Mouse (Mus musculus): ENCODE data around the gene Ttll8. TPM values are rescaled to one million over a fixed set of nuclear protein-coding genes. Genes with fewer than 3 reads are reported as not detected.
A peak's percentile ranks its signal among the peaks of the same experiment; 100 is the strongest.

Gene Ttll8
- polyA plus RNA-seq, 1 experiment from 2014 or later, result not detected

DNA sequence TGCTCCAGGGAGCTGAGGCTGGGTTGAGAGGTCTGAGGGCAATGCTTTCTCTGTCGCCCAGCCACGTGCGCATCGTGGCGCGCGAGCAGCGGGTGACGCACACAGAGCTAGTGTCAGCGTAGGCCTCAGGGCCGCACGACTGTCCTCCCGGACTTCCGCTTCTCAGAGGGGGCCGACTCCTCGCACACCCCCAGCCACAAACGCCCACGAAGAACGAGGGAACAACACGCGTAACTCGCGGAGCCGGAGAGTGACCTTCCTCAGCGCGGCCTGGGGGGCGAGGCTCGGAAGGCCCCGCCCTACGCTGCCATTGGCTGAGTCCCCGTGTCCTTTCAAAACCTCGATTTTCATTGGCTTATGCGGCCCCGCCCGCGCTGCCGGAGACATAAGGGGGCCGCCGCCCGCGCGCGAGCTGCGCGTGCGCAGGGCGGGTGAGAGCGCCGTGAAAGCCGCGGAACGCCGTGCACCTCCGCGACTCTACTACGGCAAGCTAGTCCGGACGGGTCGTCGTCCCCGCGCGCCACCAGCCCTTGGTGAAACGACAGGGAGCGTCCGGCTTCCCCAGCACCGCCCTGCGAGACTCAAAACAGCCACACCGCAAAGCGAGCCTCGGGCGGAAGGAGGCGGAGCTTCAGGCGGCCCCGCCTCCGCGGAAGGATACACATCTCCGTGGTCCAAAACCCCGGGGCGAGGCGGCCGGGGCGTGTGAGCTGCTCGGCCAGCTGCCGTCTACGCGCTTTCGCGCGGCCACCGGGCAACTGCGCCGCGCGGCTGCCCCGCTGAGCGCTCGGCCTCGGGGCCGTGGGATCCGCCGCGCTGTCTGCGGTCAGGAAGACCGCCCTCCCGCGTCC lies 92.2 kb downstream of the Ttll8 start, which contains the start of gene Pim3:
Pim3 (plus strand) TSS at position 415 of the 851 bp plus-strand sequence.
- H3K27me3 ChIP-seq (replicated peaks; ENCODE audit: low read depth, poor library complexity, severe bottlenecking), result 0 out of 2 replicates have a peak, but pooled peaks cover 3% of the 10 kb centered on the region
- H3K4me1 ChIP-seq, result peaks cover 58% of the 10 kb centered on the region
- H3K36me3 ChIP-seq (replicated peaks), result peaks cover 33% of the 10 kb centered on the region
- peak; percentile 95 for DNase-seq (ENCODE audit: low spot score)
- peak within 1 kb of the TSS; percentile 89 for H3K4me3 ChIP-seq
- no peaks in the 10 kb centered on the region for H3K9me3 ChIP-seq
- under 1% methylated on average over 107 of the region's 107 CpGs for WGBS
- H3K27ac ChIP-seq (replicated peaks), result peak within 1 kb of the TSS; percentile 98

DNA sequence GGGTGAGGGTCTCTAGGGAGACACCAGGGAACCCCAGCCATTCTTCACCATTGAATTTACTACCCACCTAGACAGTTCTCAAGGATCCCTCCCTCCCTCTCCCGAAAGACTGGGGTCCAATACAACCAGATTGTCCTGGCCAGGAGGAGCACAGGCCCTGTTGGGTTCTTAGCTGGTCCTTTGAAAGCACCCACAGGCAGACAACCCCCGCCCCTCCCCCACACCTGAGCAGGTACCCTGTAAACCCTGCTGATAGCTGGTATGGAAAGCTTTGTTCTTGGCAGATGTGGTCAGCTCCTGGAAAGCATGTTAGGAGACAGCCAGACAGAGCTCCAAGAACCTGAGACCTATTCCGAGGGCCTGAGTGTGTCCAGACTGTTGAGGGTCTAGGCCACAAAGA lies 93.4 kb downstream of the Ttll8 start:
- peak overlapping the region; percentile 98; the same call in 1 of the 2 replicates for H3K27ac ChIP-seq (replicated peaks)
- DNase-seq (ENCODE audit: low spot score), result no peak
- H3K27me3 ChIP-seq (replicated peaks; ENCODE audit: low read depth, poor library complexity, severe bottlenecking), result 0 out of 2 replicates have a peak, but pooled peaks cover 3% of the 10 kb centered on the region
- H3K4me3 ChIP-seq, result no peak overlapping the region
- 92% methylated on average over 3 of the region's 3 CpGs for WGBS
- H3K9me3 ChIP-seq, result no peaks in the 10 kb centered on the region
- H3K36me3 ChIP-seq (replicated peaks), result peaks cover 21% of the 10 kb centered on the region
- H3K4me1 ChIP-seq, result peaks cover 48% of the 10 kb centered on the region

DNA sequence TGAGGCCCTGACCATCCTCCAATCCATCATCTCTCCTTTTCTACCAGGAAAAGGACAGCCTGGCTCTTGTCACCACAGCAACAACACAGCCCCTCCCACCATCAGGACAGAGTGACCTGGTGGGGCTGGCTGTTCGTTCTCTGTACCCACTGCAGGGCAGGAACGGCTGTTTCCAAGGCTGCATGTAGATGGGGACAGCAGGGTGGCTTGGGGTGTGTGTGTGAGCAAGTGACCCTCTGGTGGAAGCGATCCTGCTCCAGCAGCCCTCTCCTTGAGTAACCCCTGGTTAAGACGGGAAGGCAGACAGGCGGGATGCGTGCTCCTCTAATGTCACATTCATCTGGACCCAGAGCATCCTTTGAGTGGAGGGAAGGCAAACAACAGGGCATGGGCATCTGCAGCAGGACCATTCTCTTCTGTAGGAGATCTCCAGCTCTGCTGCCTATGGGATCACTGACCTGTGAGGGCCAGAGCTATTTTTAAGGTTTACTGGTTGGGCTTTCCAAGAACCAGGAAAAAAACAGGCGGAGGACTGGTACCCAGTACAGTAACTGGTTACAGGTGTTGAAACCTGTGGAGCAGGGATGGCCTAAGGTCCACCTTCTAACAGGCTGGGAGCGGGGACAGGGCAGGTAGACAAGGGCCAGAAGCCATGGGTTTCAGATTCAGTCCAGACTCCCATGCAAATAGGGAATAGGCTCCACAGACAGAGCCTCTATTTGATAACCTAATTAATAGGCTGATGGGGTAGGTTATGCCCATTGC lies 94.8 kb downstream of the Ttll8 start:
- Histone ChIP-seq H3K9me3 (no peaks in the 10 kb centered on the region), H3K27me3 (replicated peaks; ENCODE audit: low read depth, poor library complexity, severe bottlenecking) (0 out of 2 replicates have a peak, but pooled peaks cover 3% of the 10 kb centered on the region), H3K4me1 (peaks cover 47% of the 10 kb centered on the region), H3K36me3 (replicated peaks) (peaks cover 7% of the 10 kb centered on the region), H3K4me3 (no peak overlapping the region), H3K27ac (replicated peaks) (no peak overlapping the region)
- no peak for DNase-seq (ENCODE audit: low spot score)
- WGBS, result 72% methylated on average over 8 of the region's 8 CpGs

DNA sequence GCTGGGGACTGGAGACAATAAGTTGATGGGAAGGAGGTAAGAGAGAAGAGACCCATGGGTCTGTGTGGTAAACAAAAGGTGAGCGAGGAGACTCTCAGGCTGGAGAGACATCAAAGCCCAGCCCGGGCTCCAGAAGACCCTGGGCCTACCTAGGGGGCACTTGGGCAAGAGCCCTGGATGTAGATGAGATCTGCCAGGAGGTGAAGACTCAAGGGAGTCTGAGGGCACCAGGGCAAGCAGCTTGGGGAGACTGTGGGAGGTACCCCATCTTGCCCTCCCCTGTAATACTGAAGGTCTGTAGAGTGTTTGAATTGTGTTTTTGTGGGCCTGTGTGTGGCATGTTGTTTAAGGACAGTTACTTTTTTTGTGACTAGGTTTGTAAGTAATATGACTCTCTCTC lies 95.5 kb downstream of the Ttll8 start:
- H3K27me3 ChIP-seq (replicated peaks; ENCODE audit: low read depth, poor library complexity, severe bottlenecking), result 0 out of 2 replicates have a peak, but pooled peaks cover 3% of the 10 kb centered on the region
- no peak overlapping the region for H3K4me3 ChIP-seq
- peaks cover 46% of the 10 kb centered on the region for H3K4me1 ChIP-seq
- 0 out of 2 replicates have a peak, but pooled peaks cover 3% of the 10 kb centered on the region for H3K36me3 ChIP-seq (replicated peaks)
- 81% methylated on average over 2 of the region's 2 CpGs for WGBS
- H3K27ac ChIP-seq (replicated peaks), result peak overlapping the region; percentile 48; the same call in 1 of the 2 replicates
- DNase-seq (ENCODE audit: low spot score), result no peak
- no peaks in the 10 kb centered on the region for H3K9me3 ChIP-seq

DNA sequence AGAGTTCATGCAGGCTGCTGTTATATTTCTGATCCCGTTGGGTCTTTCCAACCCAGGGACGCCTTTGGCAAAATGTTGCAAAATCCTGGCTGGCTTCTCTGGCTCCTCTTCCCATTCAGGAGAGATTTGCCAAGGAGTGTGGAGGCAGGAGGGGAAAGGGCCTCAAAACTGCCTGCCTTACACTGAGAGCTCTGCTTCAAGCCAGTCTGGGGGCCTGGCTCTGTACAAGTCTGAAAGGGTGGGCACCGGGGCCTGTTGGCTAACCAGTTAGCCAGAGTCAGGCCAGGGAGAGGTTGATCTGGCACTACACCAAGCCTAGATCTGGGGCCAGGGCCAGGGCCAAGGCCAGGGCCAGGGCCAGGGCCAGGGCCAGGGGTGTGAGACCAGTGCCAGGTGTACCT lies 96.1 kb downstream of the Ttll8 start:
- no peak for DNase-seq (ENCODE audit: low spot score)
- WGBS, result 94% methylated on average over 3 of the region's 3 CpGs
- Histone ChIP-seq H3K4me3 (no peak overlapping the region), H3K36me3 (replicated peaks) (0 out of 2 replicates have a peak, but pooled peaks cover under 1% of the 10 kb centered on the region), H3K4me1 (peaks cover 40% of the 10 kb centered on the region), H3K27me3 (replicated peaks; ENCODE audit: low read depth, poor library complexity, severe bottlenecking) (0 out of 2 replicates have a peak, but pooled peaks cover 3% of the 10 kb centered on the region), H3K27ac (replicated peaks) (peak overlapping the region; percentile 48), H3K9me3 (no peaks in the 10 kb centered on the region)

DNA sequence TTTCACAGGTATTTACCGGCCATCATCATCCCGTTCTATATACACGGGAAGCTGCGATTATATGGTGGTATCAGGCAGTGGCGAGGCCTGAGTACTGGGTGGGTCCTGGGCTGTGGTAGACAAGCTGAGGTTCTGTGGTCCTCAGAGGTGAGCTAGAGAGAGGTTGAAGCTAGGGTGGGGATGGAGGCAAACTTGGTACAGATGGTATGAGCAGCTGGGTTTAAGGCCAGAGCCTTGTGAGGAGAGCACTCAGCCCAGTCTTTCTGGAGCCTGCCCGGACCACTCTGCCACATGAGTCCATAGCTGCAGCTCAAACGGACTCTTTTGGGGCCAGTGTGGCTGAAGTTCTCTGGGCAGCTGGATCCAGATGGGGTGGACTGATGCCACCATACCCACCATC lies 96.9 kb downstream of the Ttll8 start:
- no peak overlapping the region for H3K27ac ChIP-seq (replicated peaks)
- DNase-seq (ENCODE audit: low spot score), result no peak
- H3K4me3 ChIP-seq, result no peak overlapping the region
- 93% methylated on average over 7 of the region's 7 CpGs for WGBS
- H3K4me1 ChIP-seq, result peaks cover 32% of the 10 kb centered on the region
- H3K9me3 ChIP-seq, result no peaks in the 10 kb centered on the region
- 0 out of 2 replicates have a peak, but pooled peaks cover 3% of the 10 kb centered on the region for H3K27me3 ChIP-seq (replicated peaks; ENCODE audit: low read depth, poor library complexity, severe bottlenecking)
- no peaks in the 10 kb centered on the region for H3K36me3 ChIP-seq (replicated peaks)

DNA sequence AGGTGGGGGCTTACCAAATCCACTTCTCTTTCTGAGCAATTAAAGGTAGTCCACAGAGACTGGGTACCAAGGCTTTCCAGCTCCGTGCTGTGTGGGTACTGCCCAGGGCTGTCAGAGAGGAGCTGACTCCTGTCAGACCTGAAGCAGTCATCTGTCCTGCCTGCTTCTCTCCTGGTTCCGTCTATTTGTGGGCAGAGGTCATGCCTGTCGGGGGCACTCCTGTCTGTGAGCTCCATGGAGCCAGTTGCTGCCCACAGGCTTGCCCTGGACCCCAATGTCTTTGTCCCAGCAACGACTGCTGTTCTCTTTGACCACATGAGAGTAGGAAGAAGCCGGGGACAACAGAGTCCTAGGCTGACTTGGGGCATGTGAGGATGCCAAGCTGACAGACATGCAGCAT lies 97.6 kb downstream of the Ttll8 start:
- H3K27ac ChIP-seq (replicated peaks), result no peak overlapping the region
- no peaks in the 10 kb centered on the region for H3K9me3 ChIP-seq
- H3K4me1 ChIP-seq, result peaks cover 34% of the 10 kb centered on the region
- no peak for DNase-seq (ENCODE audit: low spot score)
- no peak overlapping the region for H3K4me3 ChIP-seq
- WGBS, result 80% methylated on average over 5 of the region's 5 CpGs
- H3K27me3 ChIP-seq (replicated peaks; ENCODE audit: low read depth, poor library complexity, severe bottlenecking), result 0 out of 2 replicates have a peak, but pooled peaks cover 3% of the 10 kb centered on the region
- no peaks in the 10 kb centered on the region for H3K36me3 ChIP-seq (replicated peaks)

DNA sequence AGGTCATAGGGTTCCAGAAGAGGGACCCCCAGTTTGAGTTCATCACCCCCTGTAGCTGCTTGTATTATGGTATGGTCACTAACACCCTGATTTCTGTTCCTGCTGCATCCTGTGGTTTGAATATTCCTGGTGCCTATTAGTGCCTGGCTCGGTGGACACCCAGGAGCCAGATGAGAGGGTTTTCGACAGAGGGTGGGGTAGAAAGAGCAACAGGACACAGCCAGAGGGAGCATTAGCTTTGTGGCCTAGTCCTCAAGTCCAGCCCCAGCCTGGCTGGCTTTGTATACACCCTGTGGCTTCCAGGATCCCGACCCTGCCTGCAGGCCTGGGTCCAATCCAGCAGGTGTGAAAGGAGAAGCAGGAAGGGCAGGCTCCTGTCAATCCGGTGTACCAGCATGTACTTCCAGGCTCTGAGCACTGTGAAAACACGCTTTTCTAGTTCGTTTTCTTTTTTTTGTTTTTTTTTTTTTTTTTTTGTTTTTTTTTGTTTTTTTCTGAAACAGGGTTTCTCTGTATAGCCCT lies 98.3 kb downstream of the Ttll8 start:
- 74% methylated on average over 6 of the region's 6 CpGs for WGBS
- H3K9me3 ChIP-seq, result no peaks in the 10 kb centered on the region
- H3K36me3 ChIP-seq (replicated peaks), result no peaks in the 10 kb centered on the region
- H3K27me3 ChIP-seq (replicated peaks; ENCODE audit: low read depth, poor library complexity, severe bottlenecking), result 0 out of 2 replicates have a peak, but pooled peaks cover 3% of the 10 kb centered on the region
- no peak overlapping the region for H3K27ac ChIP-seq (replicated peaks)
- DNase-seq (ENCODE audit: low spot score), result no peak
- no peak overlapping the region for H3K4me3 ChIP-seq
- peaks cover 35% of the 10 kb centered on the region for H3K4me1 ChIP-seq

DNA sequence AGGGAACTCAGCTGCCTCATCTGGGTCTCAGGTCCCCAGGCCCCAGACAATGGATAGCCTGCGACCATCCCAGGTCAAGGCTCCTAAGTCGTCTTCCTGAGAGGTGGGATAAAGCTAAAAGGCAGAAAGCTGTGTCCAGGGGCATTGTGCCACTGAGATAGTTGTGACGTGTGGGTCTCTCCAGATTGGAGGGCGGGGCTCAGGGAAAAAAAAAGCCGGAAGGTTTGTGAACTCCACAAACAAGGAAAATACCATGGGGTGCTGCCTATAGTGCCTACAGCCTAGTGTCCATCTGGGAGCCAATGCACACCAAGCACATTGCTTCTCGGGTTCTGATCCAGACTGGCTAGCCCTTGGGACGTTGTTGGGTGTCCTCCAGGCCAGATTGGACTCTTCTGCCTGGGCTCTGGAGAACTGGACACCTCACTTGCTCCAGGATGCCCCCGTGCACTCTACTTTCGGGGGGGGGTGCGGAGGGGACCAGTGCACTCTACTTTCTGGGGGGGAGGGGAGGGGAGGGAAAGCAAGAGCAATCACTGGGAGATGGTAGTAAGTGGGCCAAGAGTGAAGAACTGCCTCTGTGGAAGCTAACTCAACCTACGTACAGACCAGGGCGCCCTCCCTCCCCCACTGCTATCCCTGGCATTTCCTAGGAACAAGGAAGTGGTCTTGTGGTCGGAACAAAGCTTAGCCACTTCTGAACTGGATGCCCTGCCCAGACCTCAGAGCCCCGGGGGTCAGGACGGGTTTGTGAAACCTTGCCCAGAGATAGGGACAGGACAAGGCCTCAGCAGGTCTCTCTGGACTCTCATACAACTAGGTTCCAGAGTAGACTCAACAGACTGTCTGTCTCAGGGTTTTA lies 99.0 kb downstream of the Ttll8 start:
- Histone ChIP-seq H3K36me3 (replicated peaks) (no peaks in the 10 kb centered on the region), H3K9me3 (no peaks in the 10 kb centered on the region), H3K4me3 (no peak overlapping the region; the same call in 1 of the 2 replicates), H3K4me1 (peaks cover 43% of the 10 kb centered on the region), H3K27me3 (replicated peaks; ENCODE audit: low read depth, poor library complexity, severe bottlenecking) (no peaks in the 10 kb centered on the region), H3K27ac (replicated peaks) (peak overlapping the region; percentile 30; the same call in 1 of the 2 replicates)
- 66% methylated on average over 15 of the region's 15 CpGs for WGBS
- DNase-seq (ENCODE audit: low spot score), result no peak

DNA sequence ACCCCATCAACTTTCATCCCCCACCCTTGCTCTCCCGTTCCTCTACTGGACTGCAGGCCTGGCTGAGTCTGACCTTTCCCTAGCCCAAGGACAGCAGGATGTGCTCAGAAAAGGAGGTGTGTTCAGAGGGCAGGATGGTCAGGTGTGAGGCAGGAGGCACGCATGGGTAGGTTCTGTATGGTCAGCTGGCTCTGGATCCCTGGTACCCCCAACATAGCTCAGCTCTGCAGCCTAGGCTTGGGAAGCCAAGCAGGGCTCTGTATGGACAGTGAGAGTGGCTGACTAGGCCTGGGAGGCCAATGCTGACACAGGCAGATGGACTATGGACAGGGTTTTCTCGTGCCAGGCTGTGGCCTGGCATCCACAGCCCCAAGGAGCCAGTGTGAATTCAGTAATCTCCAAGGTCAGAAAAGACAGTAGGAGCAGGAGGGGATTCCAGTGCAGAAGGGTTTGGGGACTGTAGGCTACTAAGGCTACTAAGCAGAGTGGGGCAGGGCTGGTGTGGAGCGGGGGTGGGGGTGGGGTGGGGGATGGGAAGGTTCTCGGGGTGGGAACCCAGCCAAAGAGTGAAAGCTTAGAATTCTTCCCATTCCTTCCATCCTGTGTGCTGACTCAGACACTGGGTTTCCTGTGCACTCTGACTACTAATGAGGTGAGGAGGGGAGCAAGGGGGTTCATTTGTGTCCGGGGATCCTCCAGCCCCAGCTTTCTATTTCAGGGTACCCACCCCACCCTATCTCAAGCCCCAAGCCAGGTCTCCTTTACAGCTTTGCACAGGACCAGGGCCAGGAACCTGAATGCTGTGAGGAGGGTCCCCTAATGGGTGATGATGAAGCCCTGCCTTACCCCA lies 99.9 kb downstream of the Ttll8 start:
- Histone ChIP-seq H3K27me3 (replicated peaks; ENCODE audit: low read depth, poor library complexity, severe bottlenecking) (no peaks in the 10 kb centered on the region), H3K4me1 (peaks cover 47% of the 10 kb centered on the region), H3K36me3 (replicated peaks) (no peaks in the 10 kb centered on the region), H3K27ac (replicated peaks) (peak overlapping the region; percentile 30; the same call in 1 of the 2 replicates), H3K9me3 (no peaks in the 10 kb centered on the region), H3K4me3 (no peak overlapping the region)
- no peak for DNase-seq (ENCODE audit: low spot score)
- 54% methylated on average over 6 of the region's 6 CpGs for WGBS

DNA sequence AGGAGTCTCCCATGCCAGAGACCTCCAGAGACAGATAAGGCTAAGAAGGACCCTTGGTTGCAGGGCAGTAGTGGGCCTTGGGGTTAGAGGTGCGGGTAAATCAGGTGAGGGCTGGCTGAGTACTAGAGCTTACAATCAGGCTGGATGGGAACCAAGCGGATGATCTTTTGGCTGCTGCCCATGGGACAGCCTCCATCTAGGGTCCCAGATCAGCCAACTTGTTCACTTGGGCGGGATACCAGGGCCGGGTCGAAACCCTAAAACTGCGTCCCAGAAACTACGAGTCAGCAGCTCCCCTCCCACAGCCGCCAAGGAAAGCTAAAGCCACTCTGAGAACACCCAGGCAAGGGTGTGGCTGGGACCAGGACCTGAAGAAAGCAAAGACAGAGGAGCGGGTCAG lies 101.1 kb downstream of the Ttll8 start:
- no peak overlapping the region for H3K27ac ChIP-seq (replicated peaks)
- H3K27me3 ChIP-seq (replicated peaks; ENCODE audit: low read depth, poor library complexity, severe bottlenecking), result no peaks in the 10 kb centered on the region
- WGBS, result 89% methylated on average over 9 of the region's 9 CpGs
- no peaks in the 10 kb centered on the region for H3K9me3 ChIP-seq
- H3K4me1 ChIP-seq, result peaks cover 44% of the 10 kb centered on the region
- no peaks in the 10 kb centered on the region for H3K36me3 ChIP-seq (replicated peaks)
- no peak overlapping the region for H3K4me3 ChIP-seq
- no peak for DNase-seq (ENCODE audit: low spot score)
